Mouse (Mus musculus) bone marrow macrophage, adult 2 months (primary cell): ENCODE results near the gene Rnf183. TPM values are rescaled to one million over a fixed set of nuclear protein-coding genes. Genes with fewer than 3 reads are reported as not detected.

Experiments
- H3K27ac ChIP-seq: 2 replicates; pipeline ENCODE4 v1.5.1; 2012; ENCODE audit warnings: low read depth, low read length; ENCODE audit not compliant: insufficient read depth
- H3K4me1 ChIP-seq: 2 replicates; pipeline ENCODE4 v1.6.1; 2012; ENCODE audit warnings: low read length; ENCODE audit not compliant: control insufficient read depth, insufficient read depth
- H3K4me3 ChIP-seq: 2 replicates; pipeline ENCODE4 v1.5.1; 2012; ENCODE audit warnings: mild to moderate bottlenecking, low read length, moderate library complexity; ENCODE audit not compliant: insufficient read depth
- CTCF ChIP-seq: IDR thresholded peaks from 2 replicates; pipeline ENCODE4 v1.5.1; 2012; ENCODE audit warnings: low read depth, mild to moderate bottlenecking, low read length, moderate library complexity
- POLR2A ChIP-seq: IDR thresholded peaks from 2 replicates; pipeline ENCODE4 v1.6.1; 2012; ENCODE audit warnings: mild to moderate bottlenecking, low read depth, low read length, borderline replicate concordance
- polyA plus RNA-seq: library from polyadenylated mRNA; stranded (reverse); fragments of >200 nt; gene quantifications from 2 replicates; pipeline ENCODE4 v1.2.4, GENCODE M21; 2012; ENCODE audit not compliant: missing spikeins, insufficient read depth, insufficient read length

Gene Rnf183
- polyA plus RNA-seq, 1 experiment, result not detected

DNA sequence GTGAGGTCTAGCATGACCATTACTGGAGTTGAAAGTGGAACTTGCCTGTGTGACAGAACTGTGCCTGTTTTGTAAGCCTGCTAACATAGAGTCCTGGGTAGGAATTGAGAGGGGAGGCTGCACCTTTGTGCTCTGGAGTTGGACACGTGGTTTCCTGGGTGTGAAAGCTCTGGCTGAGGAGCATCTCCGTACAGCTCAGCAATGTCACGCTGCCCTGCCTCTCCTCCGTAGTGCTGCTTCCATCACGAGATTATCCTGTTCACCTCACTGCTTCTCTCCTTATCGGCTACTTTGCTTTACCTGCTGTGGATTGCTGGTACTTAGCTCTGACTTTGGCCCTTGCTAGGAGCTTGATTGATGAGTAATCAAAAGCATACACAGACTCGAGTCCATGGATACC lies 51.3 kb downstream of the Rnf183 start:
- Histone ChIP-seq H3K4me1 (no peaks in the 10 kb centered on the region), H3K27ac (no peak overlapping the region), H3K4me3 (no peak overlapping the region)
- TF ChIP-seq POLR2A, result no peak
- TF ChIP-seq CTCF, result no peak

DNA sequence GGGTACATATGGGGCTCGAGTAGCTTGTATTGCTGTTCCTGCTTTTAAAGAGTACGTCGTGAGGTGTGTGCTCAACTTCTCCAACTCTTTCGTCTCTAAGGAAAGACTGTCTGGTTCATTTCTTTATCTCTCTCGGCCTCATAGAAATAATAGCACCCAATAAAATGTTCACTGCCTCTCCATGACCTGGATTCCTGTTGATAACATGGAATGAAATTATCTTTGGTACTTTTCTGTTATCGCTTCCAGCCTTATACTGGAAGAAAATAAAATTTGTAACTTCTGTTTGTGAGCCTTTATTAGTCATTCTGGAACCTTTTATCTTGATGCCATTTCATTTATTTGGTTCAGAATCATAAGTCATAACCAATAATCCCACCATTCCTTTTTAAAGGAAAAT lies 51.8 kb downstream of the Rnf183 start:
- no peaks in the 10 kb centered on the region for H3K4me1 ChIP-seq
- TF ChIP-seq POLR2A, result no peak
- TF ChIP-seq CTCF, result no peak
- H3K27ac ChIP-seq, result no peak overlapping the region
- no peak overlapping the region for H3K4me3 ChIP-seq

DNA sequence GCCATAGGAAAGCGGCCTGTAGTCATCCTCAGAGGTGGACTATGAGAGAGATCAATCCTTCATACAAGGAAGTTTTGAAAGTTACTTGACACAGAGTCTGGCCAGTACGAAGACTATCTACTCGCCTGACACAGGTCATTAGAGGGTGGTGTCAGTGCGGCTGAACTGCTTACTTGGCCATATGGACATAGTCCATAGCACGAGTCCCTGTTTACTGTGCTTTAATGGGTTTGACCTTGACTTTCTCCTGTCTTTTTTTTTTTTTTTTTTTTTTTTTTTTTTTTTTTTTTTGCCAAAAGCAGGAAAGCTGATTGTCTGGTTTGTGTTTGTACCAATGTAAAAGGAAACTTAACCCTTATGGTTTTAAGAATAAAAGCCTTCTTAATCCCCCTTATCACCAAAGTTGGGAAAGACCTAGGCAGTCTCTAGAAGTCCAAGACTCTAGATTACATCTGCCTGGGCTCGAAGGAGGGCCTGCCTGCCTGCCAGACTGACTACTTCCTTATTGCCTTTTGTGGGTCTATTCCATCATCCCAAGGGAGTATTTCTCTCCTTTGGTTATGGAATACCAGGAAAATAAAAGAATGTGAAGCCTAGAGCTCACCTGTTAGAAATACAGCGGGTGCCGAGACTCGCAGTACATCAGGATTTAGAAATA lies 55.2 kb downstream of the Rnf183 start:
- Histone ChIP-seq H3K27ac (no peak overlapping the region), H3K4me3 (no peak overlapping the region), H3K4me1 (no peaks in the 10 kb centered on the region)
- no peak for TF ChIP-seq CTCF
- no peak for TF ChIP-seq POLR2A

Other genes starting within 250 kb of the Rnf183 start
- gene Zfp37, start 204.2 kb downstream of the Rnf183 start, polyA plus RNA-seq, result not detected in 2 replicates
- 72.9 and 73.7 TPM in 2 replicates for gene Slc31a2, start 172.7 kb downstream of the Rnf183 start, polyA plus RNA-seq
- gene Fkbp15, start 74.7 kb downstream of the Rnf183 start, polyA plus RNA-seq, result 92.2 and 95.1 TPM in 2 replicates
- 64.1 and 71.0 TPM in 2 replicates for gene Slc31a1, start 74.5 kb downstream of the Rnf183 start, polyA plus RNA-seq
- 54.8 and 71.2 TPM in 2 replicates for gene Cdc26, start 26.6 kb downstream of the Rnf183 start, polyA plus RNA-seq
- 10.1 and 10.9 TPM in 2 replicates for gene Prpf4, start 26.5 kb downstream of the Rnf183 start, polyA plus RNA-seq
- 0.94 TPM in 1 of 2 replicates, not detected in the other for gene Wdr31, start 35.6 kb upstream of the Rnf183 start, polyA plus RNA-seq
- 0.55 TPM in 1 of 2 replicates, not detected in the other for gene Bspry, start 44.8 kb upstream of the Rnf183 start, polyA plus RNA-seq
- gene Hdhd3, start 68.2 kb upstream of the Rnf183 start, polyA plus RNA-seq, result 0.46 and 2.2 TPM in 2 replicates
- gene Alad, start 84.7 kb upstream of the Rnf183 start, polyA plus RNA-seq, result 9.2 and 10.3 TPM in 2 replicates
- 32.2 and 33.8 TPM in 2 replicates for gene Pole3, start 89.8 kb upstream of the Rnf183 start, polyA plus RNA-seq
- gene 4933430I17Rik, start 90.1 kb upstream of the Rnf183 start, polyA plus RNA-seq, result 0.60 TPM in 1 of 2 replicates, not detected in the other
- gene Rgs3, start 124.6 kb upstream of the Rnf183 start, polyA plus RNA-seq, result 17.2 and 19.7 TPM in 2 replicates